Mouse (Mus musculus) embryonic facial prominence, embryonic 15.5 days (tissue): Measurements from ENCODE around the gene Pnp. TPM values are rescaled to one million over a fixed set of nuclear protein-coding genes. Genes with fewer than 3 reads are reported as not detected.

ENCODE experiments used
- ATAC-seq: fragments of 200-750 bp; cut with Nextera tagmentation; 2 replicates; pipeline ENCODE4 v1.8.0; 2017; ENCODE audit warnings: low read depth, moderate TSS enrichment; ENCODE audit not compliant: insufficient number of reproducible peaks, low FRiP score, low TSS enrichment
- H3K27ac ChIP-seq: fragments of 300-500 bp; sonication (generic); replicated peaks from 2 replicates; pipeline ENCODE4 v1.5.1; 2015; ENCODE audit warnings: mild to moderate bottlenecking, inconsistent platforms
- H3K27me3 ChIP-seq: fragments of 300-500 bp; sonication (generic); 2 replicates; pipeline ENCODE4 v1.6.1; 2015; ENCODE audit warnings: inconsistent platforms
- H3K36me3 ChIP-seq: fragments of 300-500 bp; sonication (generic); 2 replicates; pipeline ENCODE4 v1.6.1; 2015; ENCODE audit warnings: mild to moderate bottlenecking, inconsistent platforms
- H3K4me1 ChIP-seq: fragments of 300-500 bp; sonication (generic); 2 replicates; pipeline ENCODE4 v1.6.1; 2015; ENCODE audit warnings: inconsistent platforms
- H3K4me2 ChIP-seq: fragments of 300-500 bp; sonication (generic); replicated peaks from 2 replicates; pipeline ENCODE4 v1.6.1; 2015; ENCODE audit warnings: mild to moderate bottlenecking, inconsistent platforms
- H3K4me3 ChIP-seq: fragments of 300-500 bp; sonication (generic); replicated peaks from 2 replicates; pipeline ENCODE4 v1.5.1; 2015; ENCODE audit warnings: mild to moderate bottlenecking, inconsistent platforms
- H3K9ac ChIP-seq: fragments of 300-500 bp; sonication (generic); 2 replicates; pipeline ENCODE4 v1.6.1; 2015; ENCODE audit warnings: inconsistent platforms
- H3K9me3 ChIP-seq: fragments of 300-500 bp; sonication (generic); replicated peaks from 2 replicates; pipeline ENCODE4 v1.6.1; 2016; ENCODE audit warnings: inconsistent platforms
- WGBS: fragments of 180-500 bp; shearing (Covaris S2); methylation state at CpG from one replicate; pipeline ENCODE4 v1.1.7; 2015; 5-methylcytosine and 5-hydroxymethylcytosine counted together
- polyA plus RNA-seq: library from polyadenylated mRNA; unstranded; fragments of >200 nt; fragmentation: Nextera tagmentation; extraction: Ambion mirVana; gene quantifications from 2 replicates; pipeline ENCODE4 v1.2.1, GENCODE M21; 2015

The Pnp gene
- polyA plus RNA-seq, 1 experiment from 2014 or later: 55.5 TPM

DNA sequence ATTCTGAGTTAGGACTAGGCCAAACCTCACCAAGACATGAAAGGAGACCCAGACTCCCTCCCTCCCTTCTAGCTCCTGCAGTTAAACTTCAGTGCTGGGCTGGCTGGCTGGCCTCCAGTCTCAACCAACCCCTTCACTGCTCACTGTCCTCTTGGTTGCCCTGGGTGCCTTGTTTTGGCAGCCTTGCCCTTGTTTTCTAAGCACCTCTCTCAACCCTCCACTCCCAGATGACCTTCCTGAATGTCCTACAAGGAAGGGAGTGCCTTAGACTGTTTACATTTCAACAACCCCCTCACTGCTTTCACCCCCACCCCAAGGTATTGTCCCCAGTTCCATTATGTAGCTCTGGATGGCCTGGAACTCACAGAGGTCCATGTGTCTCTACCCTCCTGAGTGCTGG is 48.7 kb downstream of the Pnp start:
- H3K4me1 ChIP-seq: peaks cover 6% of the 10 kb centered on the region; the same call in 1 of the 2 replicates
- H3K27ac ChIP-seq: no peak overlapping the region
- H3K4me3 ChIP-seq: no peak overlapping the region
- no peaks in the 10 kb centered on the region for H3K27me3 ChIP-seq
- ATAC-seq: no peak
- no peak overlapping the region for H3K9ac ChIP-seq
- no peak overlapping the region for H3K4me2 ChIP-seq
- no peaks in the 10 kb centered on the region for H3K36me3 ChIP-seq
- no peaks in the 10 kb centered on the region for H3K9me3 ChIP-seq

DNA sequence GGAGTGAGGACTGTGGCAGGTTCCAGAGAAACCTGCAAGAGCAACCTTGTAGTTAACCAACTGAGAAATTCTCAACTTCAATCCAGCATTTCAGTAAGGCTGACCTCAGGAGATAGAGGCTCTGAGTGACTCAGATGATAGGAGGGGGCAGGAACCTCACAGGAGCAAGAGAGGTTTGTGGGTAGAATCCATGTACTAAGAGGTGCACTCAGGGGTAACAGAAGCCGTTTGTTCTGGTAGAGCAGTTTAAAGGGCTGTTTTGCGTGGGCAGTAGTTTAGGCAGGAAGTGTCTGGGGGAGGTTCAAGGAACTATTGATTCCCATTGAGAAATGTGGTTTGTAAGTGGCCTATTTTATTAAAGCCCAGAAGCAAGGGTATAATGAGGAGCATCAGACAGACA is 50.3 kb downstream of the Pnp start:
- H3K4me3 ChIP-seq: no peak overlapping the region
- ATAC-seq: no peak
- no peak overlapping the region for H3K9ac ChIP-seq
- H3K27ac ChIP-seq: no peak overlapping the region
- WGBS: 22% methylated on average over 2 of the region's 2 CpGs
- H3K4me1 ChIP-seq: peaks cover 6% of the 10 kb centered on the region; the same call in 1 of the 2 replicates
- H3K4me2 ChIP-seq: no peak overlapping the region
- H3K27me3 ChIP-seq: no peaks in the 10 kb centered on the region
- no peaks in the 10 kb centered on the region for H3K9me3 ChIP-seq
- no peaks in the 10 kb centered on the region for H3K36me3 ChIP-seq

DNA sequence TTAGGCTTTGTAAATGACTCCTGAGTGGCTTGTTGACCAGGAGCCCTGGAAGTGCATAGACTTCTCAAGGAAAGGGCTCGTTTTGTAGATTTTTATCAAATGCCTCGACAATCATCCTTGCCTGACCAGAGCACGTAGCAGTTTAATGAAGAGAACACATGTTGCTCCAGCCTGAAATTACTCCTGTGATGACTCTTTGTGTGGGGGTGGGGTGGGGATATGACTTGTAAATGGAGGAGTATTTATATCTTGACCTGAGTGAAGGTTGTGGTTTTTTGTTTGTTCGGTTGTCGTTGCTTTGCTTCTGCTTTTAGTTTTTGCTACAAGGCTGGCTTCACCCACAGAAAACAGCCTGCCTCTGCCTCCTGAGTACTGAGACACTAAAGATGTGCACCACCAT is 51.0 kb downstream of the Pnp start:
- Histone ChIP-seq H3K4me3 (no peak overlapping the region), H3K4me1 (0 out of 2 replicates have a peak, but pooled peaks cover under 1% of the 10 kb centered on the region), H3K9ac (no peak overlapping the region), H3K4me2 (no peak overlapping the region), H3K9me3 (no peaks in the 10 kb centered on the region), H3K27me3 (no peaks in the 10 kb centered on the region), H3K36me3 (no peaks in the 10 kb centered on the region), H3K27ac (no peak overlapping the region)
- 72% methylated on average over 5 of the region's 5 CpGs for WGBS
- no peak for ATAC-seq

DNA sequence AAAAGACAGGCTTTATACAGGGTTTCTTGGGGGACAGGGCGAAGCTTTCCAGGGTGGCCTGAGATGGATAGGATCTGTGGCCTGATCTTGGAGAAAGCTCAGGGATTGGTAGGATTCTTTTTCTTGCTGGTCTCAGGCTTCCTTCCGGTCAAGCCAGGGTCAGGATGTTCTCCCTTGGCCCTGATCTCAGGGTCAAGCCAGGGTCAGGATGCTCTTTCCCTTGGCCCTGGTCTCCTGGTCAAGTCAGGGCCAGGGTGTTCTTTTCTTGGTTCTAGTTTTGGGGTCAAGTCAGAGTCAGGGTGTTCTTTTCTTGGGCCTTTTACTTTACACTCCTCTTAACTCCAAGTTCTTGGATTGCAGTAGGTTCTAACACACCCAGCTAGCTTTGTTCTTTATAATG is 56.8 kb downstream of the Pnp start:
- ATAC-seq: no peak
- Histone ChIP-seq H3K4me3 (no peak overlapping the region), H3K36me3 (no peaks in the 10 kb centered on the region), H3K4me2 (no peak overlapping the region), H3K9ac (no peak overlapping the region), H3K9me3 (no peaks in the 10 kb centered on the region), H3K27me3 (no peaks in the 10 kb centered on the region), H3K4me1 (no peaks in the 10 kb centered on the region), H3K27ac (no peak overlapping the region)
- WGBS: 83% methylated on average over 2 of the region's 2 CpGs

DNA sequence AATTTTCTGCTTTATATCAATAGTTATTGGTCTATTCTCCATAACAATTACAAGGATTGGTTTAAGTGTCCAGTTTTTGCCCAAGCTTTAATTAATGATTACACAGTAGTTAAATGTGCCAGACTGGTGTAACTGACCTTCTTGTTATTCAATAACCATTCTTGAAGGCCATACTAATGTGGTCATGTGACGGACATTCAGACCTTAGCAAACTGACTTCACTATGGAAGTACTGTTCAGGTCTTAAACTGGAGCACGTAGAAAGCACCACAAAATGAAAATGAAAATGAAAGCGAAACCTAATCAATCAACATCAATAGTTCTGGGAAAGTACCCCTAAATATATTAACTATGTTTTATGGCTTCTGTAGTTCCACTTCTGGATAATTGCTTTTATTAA is 60.2 kb downstream of the Pnp start:
- Histone ChIP-seq H3K4me3 (no peak overlapping the region), H3K27me3 (no peaks in the 10 kb centered on the region), H3K36me3 (no peaks in the 10 kb centered on the region), H3K9me3 (no peaks in the 10 kb centered on the region), H3K9ac (no peak overlapping the region), H3K27ac (no peak overlapping the region), H3K4me2 (no peak overlapping the region), H3K4me1 (no peaks in the 10 kb centered on the region)
- ATAC-seq: no peak
- 87% methylated on average over 3 of the region's 3 CpGs for WGBS

DNA sequence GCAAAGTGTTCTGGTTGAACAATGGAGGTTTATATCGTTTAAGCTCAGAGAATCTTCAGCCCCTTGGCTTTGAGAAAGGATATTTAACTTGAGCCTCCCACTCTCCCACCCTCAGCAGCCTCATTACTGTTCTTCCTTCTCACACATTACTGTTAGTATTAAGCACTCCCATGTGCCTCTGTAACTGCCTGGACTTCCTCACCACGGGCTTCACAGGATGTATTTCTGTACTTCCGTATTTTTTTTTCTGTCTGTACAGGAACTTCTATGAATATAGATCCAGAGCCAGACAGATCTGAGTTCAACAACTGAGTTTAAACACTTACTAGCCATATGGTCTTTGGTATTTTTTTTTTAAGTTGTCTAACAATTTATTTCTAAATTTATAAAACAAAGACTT is 66.2 kb downstream of the Pnp start:
- Histone ChIP-seq H3K36me3 (no peaks in the 10 kb centered on the region), H3K27me3 (no peaks in the 10 kb centered on the region), H3K9me3 (no peaks in the 10 kb centered on the region), H3K27ac (no peak overlapping the region), H3K4me3 (no peak overlapping the region), H3K9ac (no peak overlapping the region), H3K4me1 (no peaks in the 10 kb centered on the region), H3K4me2 (no peak overlapping the region)
- no peak for ATAC-seq
- 73% methylated on average over 3 of the region's 3 CpGs for WGBS

DNA sequence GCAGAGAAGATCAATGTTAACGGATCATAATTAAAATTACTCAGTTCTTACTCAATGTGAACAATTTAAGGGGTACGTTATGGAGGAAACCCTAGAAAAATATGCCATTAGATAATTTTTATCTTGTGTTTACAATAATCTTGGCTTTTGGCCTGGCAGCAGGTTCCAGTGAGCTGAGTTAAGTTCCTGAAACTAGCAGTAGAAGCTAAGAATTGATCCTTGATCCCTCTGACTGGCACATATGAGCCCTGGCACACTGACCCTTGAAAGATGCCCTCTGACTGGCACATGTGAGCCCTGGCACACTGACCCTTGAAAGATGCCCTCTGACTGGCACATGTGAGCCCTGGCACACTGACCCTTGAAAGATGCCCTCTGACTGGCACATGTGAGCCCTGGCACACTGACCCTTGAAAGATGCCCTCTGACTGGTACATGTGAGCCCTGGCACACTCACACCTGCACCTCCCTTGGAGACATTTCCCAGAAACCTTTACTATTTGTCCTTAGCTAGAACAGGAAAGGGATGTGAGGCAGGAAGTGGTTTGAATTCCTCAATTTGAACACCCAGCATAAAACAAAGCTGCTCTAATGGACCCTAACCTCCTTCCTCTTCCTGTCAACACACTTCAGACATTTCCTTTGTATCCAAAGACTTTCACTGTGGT is 67.3 kb downstream of the Pnp start:
- Histone ChIP-seq H3K36me3 (no peaks in the 10 kb centered on the region), H3K27ac (no peak overlapping the region), H3K9ac (no peak overlapping the region), H3K4me3 (no peak overlapping the region), H3K9me3 (no peaks in the 10 kb centered on the region), H3K4me2 (no peak overlapping the region), H3K4me1 (no peaks in the 10 kb centered on the region), H3K27me3 (no peaks in the 10 kb centered on the region)
- WGBS: 79% methylated on average over 2 of the region's 2 CpGs
- no peak for ATAC-seq

DNA sequence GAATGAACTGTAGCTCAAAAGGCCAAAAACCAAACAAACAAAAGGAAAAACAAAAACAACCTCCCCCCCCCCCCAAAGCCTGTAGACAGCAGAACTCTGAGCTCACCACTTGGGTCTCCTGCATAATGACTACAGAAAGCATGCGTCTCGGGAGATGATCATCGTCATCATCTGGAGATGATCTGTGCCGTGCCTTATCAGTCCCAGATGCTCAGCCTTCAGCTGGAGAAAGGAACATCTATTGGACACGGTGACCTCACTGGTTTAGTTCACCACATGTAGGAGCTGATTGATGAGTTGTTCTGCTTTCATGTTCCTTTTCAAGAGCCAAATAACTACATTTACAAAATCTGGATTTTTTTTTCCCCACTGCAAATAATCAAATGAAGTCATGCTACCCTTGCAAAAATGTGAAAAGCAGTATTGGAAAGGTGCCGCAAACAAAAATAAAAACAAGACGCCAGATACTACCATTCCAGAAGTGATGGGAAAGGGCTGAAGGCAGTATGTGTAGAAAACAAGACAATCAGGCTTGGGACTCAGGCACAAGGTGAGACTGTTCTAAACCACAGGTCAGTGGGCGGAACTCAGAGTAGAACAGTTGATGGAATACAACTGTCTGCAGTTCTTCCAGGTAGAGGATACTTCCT is 76.4 kb downstream of the Pnp start, which contains the start of gene Rnase10:
TSS of gene Rnase10 (plus strand) at position 600 of the 650 bp plus-strand sequence.
- ATAC-seq: peak; percentile 80
- WGBS: 44% methylated on average over 8 of the region's 8 CpGs
- H3K9me3 ChIP-seq: no peaks in the 10 kb centered on the region
- no peak within 1 kb of the TSS for H3K4me3 ChIP-seq
- H3K36me3 ChIP-seq: no peaks in the 10 kb centered on the region
- H3K9ac ChIP-seq: no peak within 1 kb of the TSS
- no peak within 1 kb of the TSS; the same call in 1 of the 2 replicates for H3K4me2 ChIP-seq
- H3K27ac ChIP-seq: peak within 1 kb of the TSS; percentile 96
- peaks cover 28% of the 10 kb centered on the region for H3K4me1 ChIP-seq
- H3K27me3 ChIP-seq: no peaks in the 10 kb centered on the region

DNA sequence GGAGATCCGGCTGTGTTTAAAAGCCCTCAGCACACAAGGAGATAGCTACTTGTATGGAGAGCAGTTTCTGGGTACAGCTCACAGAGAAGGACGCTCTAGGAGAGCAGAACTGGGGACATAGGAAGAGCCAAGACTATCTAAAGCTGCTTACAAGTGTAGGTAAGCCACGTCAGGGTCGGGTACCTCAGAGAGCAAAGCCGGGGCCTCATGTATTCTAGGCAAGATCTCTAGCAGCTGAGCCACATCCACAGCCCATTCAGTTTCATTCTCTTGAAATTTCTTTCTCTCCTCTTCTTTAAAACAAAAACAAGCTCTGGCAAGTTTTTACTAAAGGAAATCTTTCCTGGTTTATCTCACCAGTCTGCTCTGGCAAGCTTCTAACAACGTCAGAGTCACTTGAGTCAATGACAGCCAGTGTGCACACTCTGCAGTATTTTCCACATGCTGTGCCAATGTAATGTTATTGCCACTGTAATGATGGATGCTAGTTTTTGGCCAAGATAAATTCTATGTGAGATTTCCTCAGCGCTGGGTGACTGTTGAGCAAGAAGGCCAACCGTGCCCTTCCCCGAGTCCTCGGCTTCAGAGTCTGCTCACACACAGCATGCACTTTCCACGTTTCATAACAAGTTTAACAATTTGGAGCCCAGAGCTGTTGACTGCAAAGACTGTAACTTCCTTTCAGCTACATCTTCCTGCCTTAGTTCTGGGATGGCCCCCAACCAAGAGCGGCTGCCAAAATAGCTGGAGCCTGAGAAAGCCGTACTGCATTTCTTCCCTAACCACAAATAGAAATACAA is 77.2 kb downstream of the Pnp start:
- H3K4me2 ChIP-seq: no peak overlapping the region; the same call in 1 of the 2 replicates
- peaks cover 28% of the 10 kb centered on the region for H3K4me1 ChIP-seq
- no peaks in the 10 kb centered on the region for H3K9me3 ChIP-seq
- peak; percentile 82 for ATAC-seq
- no peak overlapping the region for H3K9ac ChIP-seq
- H3K27me3 ChIP-seq: no peaks in the 10 kb centered on the region
- H3K27ac ChIP-seq: peak overlapping the region; percentile 96
- 39% methylated on average over 13 of the region's 13 CpGs for WGBS
- H3K36me3 ChIP-seq: no peaks in the 10 kb centered on the region
- H3K4me3 ChIP-seq: no peak overlapping the region

DNA sequence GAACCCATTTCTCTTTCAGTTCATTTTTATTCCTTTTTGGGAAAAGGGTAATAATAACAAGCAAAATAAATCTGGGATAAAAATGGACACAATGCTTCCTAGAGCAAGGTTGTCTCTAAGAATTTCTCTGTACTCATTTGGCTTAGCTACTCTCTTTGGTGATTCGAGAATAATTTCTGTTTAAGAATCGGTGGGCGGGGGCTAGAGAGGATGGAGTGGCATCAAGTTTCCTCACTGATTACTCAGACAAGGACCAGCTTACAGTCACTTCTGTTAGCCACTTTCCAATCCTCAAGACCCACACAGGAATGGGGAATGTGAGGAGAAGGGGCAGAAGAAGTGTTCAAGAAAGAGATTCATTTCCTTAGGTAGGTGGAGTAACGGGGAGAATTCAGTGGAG is 77.9 kb downstream of the Pnp start:
- no peak for ATAC-seq
- 56% methylated on average over 4 of the region's 4 CpGs for WGBS

DNA sequence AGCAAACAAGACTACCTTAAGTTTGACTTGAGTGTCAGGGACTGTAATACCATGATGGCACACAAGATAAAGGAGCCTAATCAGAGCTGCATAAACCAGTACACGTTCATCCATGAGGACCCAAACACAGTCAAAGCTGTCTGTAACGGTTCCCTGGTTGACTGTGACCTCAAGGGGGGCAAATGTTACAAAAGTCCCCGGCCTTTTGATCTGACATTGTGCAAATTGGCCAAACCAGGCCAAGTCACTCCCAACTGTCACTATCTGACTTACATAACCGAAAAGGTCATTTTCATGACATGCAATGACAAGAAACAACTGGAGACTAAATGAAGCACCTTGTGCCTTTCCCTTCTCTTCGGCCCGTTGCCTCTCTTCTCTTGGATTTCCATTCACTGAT is 78.7 kb downstream of the Pnp start:
- Histone ChIP-seq H3K4me3 (no peak overlapping the region), H3K4me1 (peaks cover 28% of the 10 kb centered on the region), H3K4me2 (no peak overlapping the region), H3K27me3 (no peaks in the 10 kb centered on the region), H3K9ac (no peak overlapping the region), H3K27ac (peak overlapping the region; percentile 96), H3K36me3 (no peaks in the 10 kb centered on the region), H3K9me3 (no peaks in the 10 kb centered on the region)
- no peak for ATAC-seq
- 86% methylated on average over 6 of the region's 6 CpGs for WGBS

More for the DNA sequence above, 77.9 kb downstream of the Pnp start:
- Histone ChIP-seq H3K27me3 (no peaks in the 10 kb centered on the region), H3K4me3 (no peak overlapping the region), H3K4me1 (peaks cover 28% of the 10 kb centered on the region), H3K36me3 (no peaks in the 10 kb centered on the region), H3K4me2 (no peak overlapping the region; the same call in 1 of the 2 replicates), H3K27ac (peak overlapping the region; percentile 96), H3K9me3 (no peaks in the 10 kb centered on the region), H3K9ac (no peak overlapping the region)
